Mouse (Mus musculus) kidney, postnatal 10 days (tissue): ENCODE data around the gene Gm7347.
"Not testable (repeated sequence)": the region's sequence is repeated elsewhere in the genome, so short reads cannot be mapped to it uniquely, and the experiment has no call there.

Source experiments
- DNase-seq: peaks from one replicate; pipeline ENCODE4 v3.0.0; 2021; ENCODE audit warnings: mixed read lengths

The Gm7347 gene

GRCm38 (mm10) chr5:26058481-26058880, at the start of gene Gm7347:
TSS of gene Gm7347 (minus strand) at chr5:26058581.
- not testable (repeated sequence) for DNase-seq

- DNase-seq = not testable (repeated sequence)
These were observed 46.9 kb upstream of the Gm7347 start, which contains the start of gene 5031410I06Rik for GRCm38 (mm10) chr5:26105262-26105661. TSS of gene 5031410I06Rik (minus strand) at chr5:26105362.

DNA sequence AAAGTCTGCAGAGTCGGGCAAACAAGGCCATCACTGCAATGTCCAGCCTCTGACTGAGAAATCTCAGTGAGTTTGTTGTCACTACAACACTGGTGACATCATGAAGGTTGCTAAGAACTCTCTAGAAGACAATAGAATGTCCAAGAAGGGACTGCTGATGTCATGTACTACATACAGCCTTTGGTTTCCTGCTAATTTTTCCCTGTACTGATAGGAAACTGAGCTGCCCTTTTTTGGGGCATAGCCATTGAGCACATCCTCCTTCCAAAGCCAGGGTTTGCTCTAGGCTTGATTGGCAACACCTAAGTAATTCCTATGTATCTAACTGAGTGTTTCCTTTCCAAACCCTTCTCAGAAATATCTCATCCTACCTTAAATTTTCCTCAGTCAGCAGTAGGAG, 30.8 kb upstream of the Gm7347 start, which contains the start of gene Gm10471:
Gene Gm10471, minus strand, starts transcription at position 101 of the 400 bp plus-strand sequence.
- DNase-seq = not testable (repeated sequence)

DNA sequence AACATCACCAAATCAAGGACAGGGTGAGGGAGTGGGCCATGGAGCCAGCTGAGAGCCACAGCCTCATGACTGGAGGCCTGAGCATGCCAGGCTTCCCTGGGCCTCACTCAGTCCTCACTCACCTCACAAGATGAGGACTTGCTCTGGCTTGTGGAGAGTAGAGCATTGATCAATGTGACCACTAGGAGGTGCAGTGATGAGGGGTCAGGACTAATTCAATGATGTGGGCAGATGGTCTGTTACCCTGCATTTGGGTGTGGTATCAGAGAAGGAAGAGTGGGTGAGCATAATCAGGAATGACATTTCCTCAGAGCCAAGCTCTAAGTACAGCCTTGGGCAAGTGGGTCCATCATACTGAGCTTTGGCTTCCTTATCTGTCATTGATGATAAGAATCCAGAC, 20.6 kb upstream of the Gm7347 start:
- DNase-seq = not testable (repeated sequence)

- no peak for DNase-seq
These were observed 12.3 kb upstream of the Gm7347 start for GRCm38 (mm10) chr5:26070716-26071115.

- DNase-seq = not testable (repeated sequence)
These were observed 18.9 kb downstream of the Gm7347 start, which contains the start of gene Speer4a for GRCm38 (mm10) chr5:26039458-26039857. TSS of gene Speer4a (minus strand) at chr5:26039558.

DNA sequence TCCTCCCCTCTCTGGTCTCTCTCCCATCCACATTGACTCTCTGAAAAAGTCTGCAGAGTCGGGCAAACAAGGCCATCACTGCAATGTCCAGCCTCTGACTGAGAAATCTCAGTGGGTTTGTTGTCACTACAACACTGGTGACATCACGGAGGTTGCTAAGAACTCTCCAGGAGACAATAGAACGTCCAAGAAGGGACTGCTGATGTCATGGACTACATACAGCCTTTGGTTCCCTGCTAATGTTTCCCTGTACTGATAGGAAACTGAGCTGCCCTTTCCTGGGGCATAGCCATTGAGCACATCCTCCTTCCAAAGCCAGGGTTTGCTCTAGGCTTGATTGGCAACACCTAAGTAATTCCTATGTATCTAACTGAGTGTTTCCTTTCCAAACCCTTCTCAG, 35.6 kb downstream of the Gm7347 start, which contains the start of gene Gm5862:
Gene Gm5862, minus strand, starts transcription at position 101 of the 400 bp plus-strand sequence.
- DNase-seq = not testable (repeated sequence)

GRCm38 (mm10) chr5:26007697-26008096, 50.7 kb downstream of the Gm7347 start:
- not testable (repeated sequence) for DNase-seq

DNA sequence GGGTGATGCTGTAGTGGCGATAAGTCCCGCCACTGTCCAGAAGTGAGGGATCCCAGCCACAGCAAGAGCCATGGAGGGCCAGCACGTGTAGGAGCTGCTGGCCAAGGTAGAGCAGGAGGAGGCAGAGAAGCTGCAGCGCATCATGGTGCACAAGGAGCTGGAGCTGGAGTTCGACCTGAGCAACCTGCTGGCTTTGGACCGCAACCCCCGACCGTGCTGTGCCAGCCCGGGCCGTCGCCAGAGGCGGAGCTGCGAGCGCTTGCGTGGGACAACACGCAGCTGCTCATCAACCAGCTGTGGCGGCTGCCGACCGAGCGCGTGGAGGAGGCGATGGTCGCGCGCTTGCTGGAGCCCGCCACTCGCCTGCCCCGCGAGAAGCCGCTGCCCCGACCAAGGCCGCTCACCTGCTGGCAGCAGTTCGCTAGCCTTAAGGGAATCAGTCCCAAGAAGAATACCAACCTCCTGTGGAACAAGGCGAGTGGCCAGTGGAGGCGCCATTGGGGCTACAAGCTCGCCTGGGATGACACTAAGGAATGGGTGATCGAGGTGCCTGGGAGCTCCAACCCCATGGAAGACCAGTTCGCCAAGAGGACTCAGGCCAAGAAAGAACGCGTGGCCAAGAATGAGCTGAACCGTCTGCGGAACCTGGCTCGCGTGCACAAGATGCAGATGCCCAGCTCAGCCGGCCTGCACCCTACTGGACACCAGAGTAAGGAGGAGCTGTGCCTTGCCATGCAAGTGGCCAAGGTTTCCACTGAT, 51.3 kb downstream of the Gm7347 start:
- DNase-seq = peak; percentile 5

- not testable (repeated sequence) for DNase-seq
These were observed 53.7 kb downstream of the Gm7347 start, which contains the start of gene Gm1979 for GRCm38 (mm10) chr5:26004698-26005097. TSS of gene Gm1979 (minus strand) at chr5:26004798.
